Mouse (Mus musculus): ENCODE measurements around the gene Epm2aip1. TPM values are rescaled to one million over a fixed set of nuclear protein-coding genes. Genes with fewer than 3 reads are reported as not detected.

The Epm2aip1 gene
- total and polyA plus RNA-seq, 3 experiments: 3.4 to 7.4 TPM; not detected in 1

GRCm38 (mm10) chr9:111270606-111271005 is 1.1 kb upstream of the Epm2aip1 start:
- Histone ChIP-seq H3K79me2 (ENCODE audit: control insufficient read depth, insufficient read depth, low read length, poor library complexity) (peaks cover 41% of the 10 kb centered on the region), H3K4me3 (ENCODE audit: control insufficient read depth in 1 of 2, insufficient read depth in 1 of 2, low read depth in 2 of 2, low read length in 2 of 2) (peak overlapping the region; percentile 88 to 94), H3K9me3 (replicated peaks; ENCODE audit: insufficient read depth, low read length) (no peaks in the 10 kb centered on the region), H3K9ac (ENCODE audit: control insufficient read depth, low read depth, low read length, poor library complexity, severe bottlenecking) (peak overlapping the region; percentile 82), H3K27me3 (ENCODE audit: control insufficient read depth in 1 of 2, insufficient read depth in 2 of 2, low read length in 2 of 2) (no peaks in the 10 kb centered on the region), H3K27ac (ENCODE audit: control insufficient read depth, low read depth, low read length) (peak overlapping the region; percentile 82), H3K4me1 (ENCODE audit: control insufficient read depth in 1 of 2, insufficient read depth in 2 of 2, low read length in 2 of 2) (peaks cover 7 to 11% of the 10 kb centered on the region in 2 experiments), H3K36me3 (ENCODE audit: control insufficient read depth in 1 of 2, insufficient read depth in 2 of 2, low read length in 2 of 2) (peaks cover under 1 to 37% of the 10 kb centered on the region in 2 experiments)
- no peak for TF ChIP-seq GABPA (IDR thresholded peaks at IDR 0.05; ENCODE audit: low read depth, low read length)
- TF ChIP-seq ETS1 (IDR thresholded peaks at IDR 0.05; ENCODE audit: low read depth, low read length): no peak
- TF ChIP-seq SMC3 (IDR thresholded peaks at IDR 0.05; ENCODE audit: low read depth, low read length): no peak
- no peak for DNase-seq (ENCODE audit: low read depth, low spot score)

- no peak for DNase-seq (ENCODE audit: low read depth, low spot score)
- TF ChIP-seq MAX (IDR thresholded peaks at IDR 0.05; ENCODE audit: low read length) (peak; percentile 78), SIN3A (IDR thresholded peaks at IDR 0.05; ENCODE audit: low read length) (peak; percentile 43; the same call in 1 of the 2 replicates), MYC (IDR thresholded peaks at IDR 0.05; ENCODE audit: low read depth, low read length) (peak; percentile 80), ZNF384 (IDR thresholded peaks at IDR 0.05; ENCODE audit: low read depth, low read length) (no peak), BHLHE40 (IDR thresholded peaks at IDR 0.05; ENCODE audit: borderline replicate concordance, low read depth, low read length) (no peak), TAL1 (IDR thresholded peaks at IDR 0.05; ENCODE audit: low read length) (no peak), POLR2AphosphoS2 (IDR thresholded peaks at IDR 0.05; ENCODE audit: low read length) (no peak), CHD1 (IDR thresholded peaks at IDR 0.05; ENCODE audit: low read depth, low read length) (no peak; the same call in 1 of the 2 replicates)
Measured at GRCm38 (mm10) chr9:111271056-111271433, 684 bp upstream of the Epm2aip1 start.

GRCm38 (mm10) chr9:111272356-111272755 is 627 bp downstream of the Epm2aip1 start:
- Histone ChIP-seq H3K27me3 (ENCODE audit: control insufficient read depth in 1 of 2, insufficient read depth in 2 of 2, low read length in 2 of 2) (no peaks in the 10 kb centered on the region), H3K9ac (ENCODE audit: control insufficient read depth, low read depth, low read length, poor library complexity, severe bottlenecking) (peak overlapping the region; percentile 90), H3K9me3 (replicated peaks; ENCODE audit: insufficient read depth, low read length) (no peaks in the 10 kb centered on the region), H3K4me3 (ENCODE audit: control insufficient read depth in 1 of 2, insufficient read depth in 1 of 2, low read depth in 2 of 2, low read length in 2 of 2) (peak overlapping the region; percentile 74 to 84), H3K79me2 (ENCODE audit: control insufficient read depth, insufficient read depth, low read length, poor library complexity) (peaks cover 47% of the 10 kb centered on the region), H3K36me3 (ENCODE audit: control insufficient read depth in 1 of 2, insufficient read depth in 2 of 2, low read length in 2 of 2) (peaks cover 0 to 47% of the 10 kb centered on the region in 2 experiments; a peak in 3 of 4 replicates), H3K27ac (ENCODE audit: control insufficient read depth, low read depth, low read length) (peak overlapping the region; percentile 81), H3K4me1 (ENCODE audit: control insufficient read depth in 1 of 2, insufficient read depth in 2 of 2, low read length in 2 of 2) (peaks cover 10 to 11% of the 10 kb centered on the region in 2 experiments)
- DNase-seq (ENCODE audit: low read depth, low spot score): peak; percentile 68
- TF ChIP-seq SIN3A (IDR thresholded peaks at IDR 0.05; ENCODE audit: low read length): no peak
- 0 out of 2 replicates have a peak, but pooled peaks have one; percentile 11 for TF ChIP-seq MAX (IDR thresholded peaks at IDR 0.05; ENCODE audit: low read length)
- no peak for TF ChIP-seq RCOR1 (IDR thresholded peaks at IDR 0.05; ENCODE audit: low read depth, low read length)
- TF ChIP-seq USF1 (IDR thresholded peaks at IDR 0.05; ENCODE audit: low read depth, low read length): no peak
- TF ChIP-seq NELFE (IDR thresholded peaks at IDR 0.05; ENCODE audit: low read depth, low read length): no peak
- no peak for TF ChIP-seq USF2 (IDR thresholded peaks at IDR 0.05; ENCODE audit: borderline replicate concordance in 1 of 2, insufficient read depth in 1 of 2, low read depth in 1 of 2, low read length in 2 of 2)
- TF ChIP-seq TBP (IDR thresholded peaks at IDR 0.05; ENCODE audit: low read depth, low read length): no peak
- TF ChIP-seq ZNF384 (IDR thresholded peaks at IDR 0.05; ENCODE audit: low read depth, low read length): no peak
- TF ChIP-seq POLR2AphosphoS5 (IDR thresholded peaks at IDR 0.05; ENCODE audit: borderline replicate concordance, low read depth, low read length): no peak
- no peak for TF ChIP-seq CTCF (IDR thresholded peaks at IDR 0.05 in 2 of 3, conservative IDR thresholded peaks at IDR 0.05 in 1 of 3; ENCODE audit: control insufficient read depth in 1 of 3, insufficient read depth in 1 of 3, low read depth in 2 of 3, low read length in 3 of 3, poor library complexity in 1 of 3, severe bottlenecking in 1 of 3)
- TF ChIP-seq GABPA (IDR thresholded peaks at IDR 0.05; ENCODE audit: low read depth, low read length): no peak
- TF ChIP-seq CHD1 (IDR thresholded peaks at IDR 0.05; ENCODE audit: low read depth, low read length): no peak
- TF ChIP-seq MXI1 (IDR thresholded peaks at IDR 0.05; ENCODE audit: low read depth, low read length): peak; percentile 11; the same call in 1 of the 2 replicates
- no peak for TF ChIP-seq TAL1 (IDR thresholded peaks at IDR 0.05; ENCODE audit: low read length)

More at GRCm38 (mm10) chr9:111271056-111271433, 684 bp upstream of the Epm2aip1 start:
- H3K4me3 ChIP-seq (ENCODE audit: control insufficient read depth in 1 of 2, insufficient read depth in 1 of 2, low read depth in 2 of 2, low read length in 2 of 2): peak overlapping the region; percentile 88 to 94
- H3K9ac ChIP-seq (ENCODE audit: control insufficient read depth, low read depth, low read length, poor library complexity, severe bottlenecking): peak overlapping the region; percentile 82
- H3K27ac ChIP-seq (ENCODE audit: control insufficient read depth, low read depth, low read length): peak overlapping the region; percentile 82
- peaks cover 0 to 41% of the 10 kb centered on the region in 2 experiments for H3K36me3 ChIP-seq (ENCODE audit: control insufficient read depth in 1 of 2, insufficient read depth in 2 of 2, low read length in 2 of 2)
- H3K9me3 ChIP-seq (replicated peaks; ENCODE audit: insufficient read depth, low read length): no peaks in the 10 kb centered on the region
- peaks cover 10 to 11% of the 10 kb centered on the region in 2 experiments for H3K4me1 ChIP-seq (ENCODE audit: control insufficient read depth in 1 of 2, insufficient read depth in 2 of 2, low read length in 2 of 2)
- no peaks in the 10 kb centered on the region for H3K27me3 ChIP-seq (ENCODE audit: control insufficient read depth in 1 of 2, insufficient read depth in 2 of 2, low read length in 2 of 2)
- H3K79me2 ChIP-seq (ENCODE audit: control insufficient read depth, insufficient read depth, low read length, poor library complexity): peaks cover 42% of the 10 kb centered on the region

All from MEL (cell line).